Mouse (Mus musculus): ENCODE results near the gene Myo1e. TPM values are rescaled to one million over a fixed set of nuclear protein-coding genes. Genes with fewer than 3 reads are reported as not detected.

The Myo1e gene
- polyA plus RNA-seq, 1 experiment from 2014 or later = 16.2 TPM

DNA sequence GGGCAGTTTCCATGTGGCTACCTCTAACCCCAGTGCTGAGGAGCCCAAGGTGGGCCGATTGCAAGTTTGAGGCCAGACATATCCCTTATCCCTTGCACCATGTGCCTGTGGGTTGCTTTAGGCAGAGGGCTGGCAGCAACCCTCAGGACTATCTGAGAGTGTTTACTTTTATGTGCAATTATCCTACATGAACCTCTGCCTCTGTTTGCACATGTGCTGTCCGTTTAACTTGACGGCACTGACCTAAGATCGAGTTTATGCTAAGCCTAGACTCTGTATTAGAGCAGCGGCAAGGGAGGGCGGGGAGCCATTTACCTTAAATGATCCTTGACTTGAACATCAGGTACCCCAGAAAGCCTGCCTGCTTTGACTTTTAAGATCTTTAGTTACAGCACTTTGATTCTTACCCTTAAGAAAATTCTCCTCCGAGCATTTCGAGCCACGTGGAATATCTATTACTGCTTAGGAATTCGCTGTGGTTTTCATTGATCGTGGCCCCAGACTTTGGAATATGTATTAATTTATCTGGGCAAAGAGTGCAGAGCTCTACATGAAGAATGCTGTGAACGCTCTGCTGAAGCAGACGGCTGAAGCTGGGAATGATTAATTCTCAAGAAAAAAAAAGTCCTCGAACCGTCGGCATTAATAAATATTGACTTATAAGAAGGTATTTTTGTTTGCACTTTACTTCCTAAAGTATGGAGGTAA lies 33.7 kb downstream of the Myo1e start:
- no peak overlapping the region for H3K4me3 ChIP-seq (ENCODE audit: low read depth, low read length)

DNA sequence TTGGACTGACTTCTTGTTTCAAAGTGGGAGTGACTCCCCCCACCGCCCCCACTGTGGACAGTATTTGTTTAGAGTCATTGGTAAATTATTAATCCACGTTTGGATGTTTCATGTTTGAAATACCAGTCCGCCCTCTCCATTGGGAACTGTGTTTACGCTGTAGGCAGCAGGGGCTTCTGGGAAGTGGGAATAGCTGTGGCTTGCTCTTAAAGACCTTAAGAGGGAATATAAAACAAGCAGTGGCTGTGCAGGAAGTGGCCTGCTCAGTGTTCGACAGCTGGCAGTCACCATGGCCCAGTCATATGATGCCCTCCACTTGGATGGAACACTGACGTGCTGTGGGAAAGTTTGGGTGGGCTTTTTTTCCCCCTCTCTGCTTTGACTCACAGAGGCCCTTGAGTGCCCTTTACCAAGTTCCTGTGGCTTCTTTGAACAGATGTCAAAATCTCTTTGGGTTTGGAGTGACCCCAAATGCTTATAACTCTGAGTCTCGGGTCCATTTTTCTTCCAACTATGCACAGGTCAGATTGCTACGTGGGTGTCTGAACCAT lies 34.3 kb downstream of the Myo1e start:
- no peak for TF ChIP-seq CTCF (IDR thresholded peaks at IDR 0.05; ENCODE audit: low read depth)
- 12% methylated on average over 8 of the region's 8 CpGs for WGBS
- H3K4me2 ChIP-seq (replicated peaks; ENCODE audit: low read depth) = peak overlapping the region; percentile 44
- peaks cover 25% of the 10 kb centered on the region; the same call in 1 of the 2 replicates for H3K4me1 ChIP-seq (replicated peaks; ENCODE audit: control insufficient read depth, insufficient read depth, low read length)
- H3K9ac ChIP-seq (ENCODE audit: low read depth, low read length) = no peak overlapping the region
- no peaks in the 10 kb centered on the region for H3K36me3 ChIP-seq (ENCODE audit: control insufficient read depth, insufficient read depth)
- H3K4me3 ChIP-seq (ENCODE audit: low read depth, low read length) = no peak overlapping the region
- H3K27me3 ChIP-seq (replicated peaks; ENCODE audit: control insufficient read depth, insufficient read depth, low read length) = no peaks in the 10 kb centered on the region
- no peaks in the 10 kb centered on the region for H3K9me3 ChIP-seq (ENCODE audit: control insufficient read depth)
- peak; percentile 37 for ATAC-seq
- peak overlapping the region; percentile 82 for H3K27ac ChIP-seq (ENCODE audit: low read depth, low read length)

More for the DNA sequence above, 33.7 kb downstream of the Myo1e start:
- H3K9me3 ChIP-seq (ENCODE audit: control insufficient read depth) = no peaks in the 10 kb centered on the region
- no peak overlapping the region for H3K9ac ChIP-seq (ENCODE audit: low read depth, low read length)
- H3K4me2 ChIP-seq (replicated peaks; ENCODE audit: low read depth) = peak overlapping the region; percentile 44
- peak overlapping the region; percentile 82; the same call in 1 of the 2 replicates for H3K27ac ChIP-seq (ENCODE audit: low read depth, low read length)
- 15% methylated on average over 16 of the region's 16 CpGs for WGBS
- no peaks in the 10 kb centered on the region for H3K36me3 ChIP-seq (ENCODE audit: control insufficient read depth, insufficient read depth)
- TF ChIP-seq CTCF (IDR thresholded peaks at IDR 0.05; ENCODE audit: low read depth) = no peak
- peaks cover 25% of the 10 kb centered on the region; the same call in 1 of the 2 replicates for H3K4me1 ChIP-seq (replicated peaks; ENCODE audit: control insufficient read depth, insufficient read depth, low read length)
- no peaks in the 10 kb centered on the region for H3K27me3 ChIP-seq (replicated peaks; ENCODE audit: control insufficient read depth, insufficient read depth, low read length)
- ATAC-seq = no peak

DNA sequence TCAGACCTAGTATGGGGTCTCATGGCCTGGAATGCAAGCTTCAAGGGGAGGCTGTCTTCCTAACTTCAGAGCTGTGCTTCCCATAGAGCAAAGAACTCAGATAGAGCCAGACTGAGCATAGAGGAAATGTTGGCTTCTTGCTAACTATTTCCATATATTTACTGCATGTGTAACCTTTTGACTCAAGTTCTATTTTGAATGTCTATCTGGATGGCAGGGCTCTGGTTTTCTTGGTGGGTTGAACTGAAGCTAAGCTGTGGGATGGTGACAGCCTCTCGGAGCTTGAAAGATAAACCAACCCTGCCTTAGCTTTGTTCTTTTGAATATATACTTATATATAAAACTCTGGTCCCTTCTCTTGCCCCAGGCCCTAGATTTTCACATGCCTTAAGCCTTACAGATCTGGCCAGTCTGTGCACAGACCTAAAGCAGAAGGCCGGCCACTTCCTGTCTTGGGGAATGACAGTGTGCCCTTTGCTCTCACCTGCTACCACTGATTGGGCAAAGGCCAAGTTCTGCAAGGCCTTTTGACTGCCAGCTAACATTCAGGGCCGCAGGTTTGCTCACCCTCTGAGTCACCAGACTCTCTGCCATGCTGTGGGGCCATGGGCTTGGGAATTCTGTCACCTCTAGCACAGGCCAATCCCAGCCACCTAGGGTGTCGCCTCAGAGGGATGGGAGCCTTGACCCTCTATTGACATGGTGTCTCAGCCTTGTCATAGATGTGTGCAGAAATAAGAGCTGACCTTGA lies 35.1 kb downstream of the Myo1e start:
- H3K9me3 ChIP-seq (ENCODE audit: control insufficient read depth) = no peaks in the 10 kb centered on the region
- ATAC-seq = peak; percentile 86
- no peak overlapping the region for H3K4me3 ChIP-seq (ENCODE audit: low read depth, low read length)
- 29% methylated on average over 4 of the region's 4 CpGs for WGBS
- H3K4me1 ChIP-seq (replicated peaks; ENCODE audit: control insufficient read depth, insufficient read depth, low read length) = peaks cover 25% of the 10 kb centered on the region; the same call in 1 of the 2 replicates
- no peak overlapping the region for H3K9ac ChIP-seq (ENCODE audit: low read depth, low read length)
- H3K4me2 ChIP-seq (replicated peaks; ENCODE audit: low read depth) = peak overlapping the region; percentile 44
- TF ChIP-seq CTCF (IDR thresholded peaks at IDR 0.05; ENCODE audit: low read depth) = no peak
- peak overlapping the region; percentile 82 for H3K27ac ChIP-seq (ENCODE audit: low read depth, low read length)
- H3K27me3 ChIP-seq (replicated peaks; ENCODE audit: control insufficient read depth, insufficient read depth, low read length) = no peaks in the 10 kb centered on the region
- H3K36me3 ChIP-seq (ENCODE audit: control insufficient read depth, insufficient read depth) = no peaks in the 10 kb centered on the region

DNA sequence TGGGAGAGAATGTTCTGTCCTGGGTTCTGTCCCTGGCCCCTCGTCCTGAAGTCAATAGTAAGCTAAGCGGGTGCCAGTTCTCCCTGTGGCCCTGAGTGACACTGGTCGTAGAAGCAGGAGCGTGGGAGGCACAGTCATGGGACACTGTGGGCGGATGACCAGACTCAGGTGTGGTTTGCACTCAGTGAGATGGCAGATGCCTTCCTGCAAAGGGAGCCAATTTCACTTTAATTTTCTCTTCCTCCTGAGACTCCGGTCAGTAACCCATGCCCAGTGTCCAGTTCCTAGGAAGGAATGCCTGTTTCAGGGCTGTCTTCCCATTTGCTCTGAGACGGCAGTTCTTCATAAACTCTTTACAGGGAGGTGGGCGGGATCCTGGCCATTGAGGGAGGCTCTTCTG lies 36.1 kb downstream of the Myo1e start:
- H3K27ac ChIP-seq (ENCODE audit: low read depth, low read length) = peak overlapping the region; percentile 82
- H3K36me3 ChIP-seq (ENCODE audit: control insufficient read depth, insufficient read depth) = no peaks in the 10 kb centered on the region
- peaks cover 21% of the 10 kb centered on the region; the same call in 1 of the 2 replicates for H3K4me1 ChIP-seq (replicated peaks; ENCODE audit: control insufficient read depth, insufficient read depth, low read length)
- H3K9ac ChIP-seq (ENCODE audit: low read depth, low read length) = no peak overlapping the region
- H3K4me2 ChIP-seq (replicated peaks; ENCODE audit: low read depth) = peak overlapping the region; percentile 37; the same call in 1 of the 2 replicates
- TF ChIP-seq CTCF (IDR thresholded peaks at IDR 0.05; ENCODE audit: low read depth) = no peak
- H3K4me3 ChIP-seq (ENCODE audit: low read depth, low read length) = no peak overlapping the region
- WGBS = 45% methylated on average over 8 of the region's 8 CpGs
- no peaks in the 10 kb centered on the region for H3K9me3 ChIP-seq (ENCODE audit: control insufficient read depth)
- no peak for ATAC-seq
- H3K27me3 ChIP-seq (replicated peaks; ENCODE audit: control insufficient read depth, insufficient read depth, low read length) = no peaks in the 10 kb centered on the region

DNA sequence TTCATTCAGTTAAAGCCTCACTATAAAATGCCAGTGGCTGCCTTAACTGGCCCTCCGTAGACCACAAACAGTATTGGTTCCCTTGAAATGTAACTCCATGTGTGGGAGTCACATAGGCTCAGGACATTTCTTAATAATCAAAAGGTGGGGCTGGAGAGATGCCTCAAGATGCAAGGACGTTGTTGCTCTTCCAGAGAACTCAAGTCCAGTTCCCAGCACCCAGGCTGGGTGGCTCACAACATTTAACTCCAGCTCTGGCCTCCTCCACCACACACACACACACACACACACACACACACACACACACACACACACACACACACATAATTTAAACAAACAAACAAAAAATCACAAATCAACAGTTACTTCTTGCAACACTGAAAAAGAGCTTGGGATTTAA lies 36.6 kb downstream of the Myo1e start:
- H3K27ac ChIP-seq (ENCODE audit: low read depth, low read length) = peak overlapping the region; percentile 82
- TF ChIP-seq CTCF (IDR thresholded peaks at IDR 0.05; ENCODE audit: low read depth) = no peak
- H3K27me3 ChIP-seq (replicated peaks; ENCODE audit: control insufficient read depth, insufficient read depth, low read length) = no peaks in the 10 kb centered on the region
- ATAC-seq = no peak
- H3K9ac ChIP-seq (ENCODE audit: low read depth, low read length) = no peak overlapping the region
- H3K4me1 ChIP-seq (replicated peaks; ENCODE audit: control insufficient read depth, insufficient read depth, low read length) = peaks cover 21% of the 10 kb centered on the region; the same call in 1 of the 2 replicates
- H3K9me3 ChIP-seq (ENCODE audit: control insufficient read depth) = no peaks in the 10 kb centered on the region
- H3K36me3 ChIP-seq (ENCODE audit: control insufficient read depth, insufficient read depth) = no peaks in the 10 kb centered on the region
- H3K4me2 ChIP-seq (replicated peaks; ENCODE audit: low read depth) = 0 out of 2 replicates have a peak overlapping the region, but pooled peaks have one; percentile 37
- H3K4me3 ChIP-seq (ENCODE audit: low read depth, low read length) = no peak overlapping the region
- WGBS = 62% methylated on average over 2 of the region's 2 CpGs

DNA sequence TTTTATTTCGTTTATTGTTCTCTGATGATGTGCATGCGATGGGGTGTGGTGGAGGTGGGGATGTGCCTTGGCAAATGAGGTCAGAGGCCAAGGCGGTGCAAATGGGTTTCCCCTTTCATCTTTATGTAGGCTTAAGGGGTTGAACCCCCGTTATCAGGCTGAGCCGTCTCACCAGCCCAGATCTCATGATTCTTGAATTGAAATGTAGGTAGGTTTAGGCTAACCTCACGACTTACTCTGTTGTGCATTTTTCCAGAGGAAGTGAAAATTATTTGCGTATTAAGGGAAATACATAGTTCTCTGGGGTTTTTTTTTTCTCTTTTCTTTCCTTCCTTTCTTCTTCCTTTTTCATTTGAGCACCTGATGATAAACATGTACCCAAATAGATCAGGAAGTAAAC lies 37.0 kb downstream of the Myo1e start:
- Histone ChIP-seq H3K4me2 (replicated peaks; ENCODE audit: low read depth) (no peak overlapping the region), H3K4me1 (replicated peaks; ENCODE audit: control insufficient read depth, insufficient read depth, low read length) (peaks cover 21% of the 10 kb centered on the region; the same call in 1 of the 2 replicates), H3K4me3 (ENCODE audit: low read depth, low read length) (no peak overlapping the region), H3K27ac (ENCODE audit: low read depth, low read length) (no peak overlapping the region), H3K27me3 (replicated peaks; ENCODE audit: control insufficient read depth, insufficient read depth, low read length) (no peaks in the 10 kb centered on the region), H3K36me3 (ENCODE audit: control insufficient read depth, insufficient read depth) (no peaks in the 10 kb centered on the region), H3K9ac (ENCODE audit: low read depth, low read length) (no peak overlapping the region), H3K9me3 (ENCODE audit: control insufficient read depth) (no peaks in the 10 kb centered on the region)
- no peak for ATAC-seq
- TF ChIP-seq CTCF (IDR thresholded peaks at IDR 0.05; ENCODE audit: low read depth) = no peak
- 51% methylated on average over 7 of the region's 7 CpGs for WGBS
